Mouse (Mus musculus) lung, postnatal 25 days (tissue): ENCODE measurements at regions not wholly inside any gene's neighbourhood (a gene's known extent, or its start where the extent isn't known, plus 50 kb on each side); places are given as distances from the start of the nearest gene placed in this dataset.

Source experiments
- DNase-seq: peaks from one replicate; pipeline ENCODE4 v3.0.0; 2022; ENCODE audit warnings: low spot score

DNA sequence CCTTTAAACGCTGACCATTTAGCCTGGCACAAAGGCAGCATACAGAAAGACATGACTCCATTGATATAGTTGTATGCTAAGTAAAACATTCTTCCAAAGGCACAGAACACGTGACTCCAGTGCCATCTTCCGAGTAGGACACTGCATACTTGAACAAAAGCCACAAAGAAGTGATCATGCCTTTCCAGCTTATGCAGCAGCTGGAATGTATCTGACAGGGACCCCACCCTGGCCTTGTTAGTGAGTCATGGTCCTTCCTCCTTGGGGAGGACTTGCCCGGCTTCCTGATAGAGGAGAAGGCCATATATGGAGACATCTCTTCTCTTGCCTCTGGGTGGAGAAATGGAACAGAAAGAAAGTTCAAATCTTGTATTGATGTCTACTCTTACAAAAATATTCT lies 749.8 kb downstream of the Inhba start:
- peak; percentile 6 for DNase-seq

DNA sequence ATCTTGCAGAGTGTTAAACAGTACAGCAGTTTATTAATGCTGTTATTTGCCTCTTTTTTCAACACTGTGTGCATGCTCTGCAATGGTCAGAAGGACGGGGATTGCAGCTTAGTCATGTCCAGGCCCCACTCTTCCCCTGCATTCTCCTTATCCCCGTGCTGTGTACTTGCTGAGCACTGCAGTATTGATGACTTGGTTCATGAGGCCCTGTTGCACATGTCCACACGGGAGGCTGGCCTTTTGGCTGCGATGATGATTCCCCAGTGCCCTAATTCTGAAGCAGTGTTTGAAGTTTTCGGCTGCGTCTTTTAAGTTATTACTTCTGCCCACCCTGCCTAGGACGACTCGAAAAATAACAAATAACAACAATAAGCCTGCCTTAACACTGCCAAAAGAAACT lies 750.7 kb downstream of the Inhba start:
- DNase-seq: no peak

DNA sequence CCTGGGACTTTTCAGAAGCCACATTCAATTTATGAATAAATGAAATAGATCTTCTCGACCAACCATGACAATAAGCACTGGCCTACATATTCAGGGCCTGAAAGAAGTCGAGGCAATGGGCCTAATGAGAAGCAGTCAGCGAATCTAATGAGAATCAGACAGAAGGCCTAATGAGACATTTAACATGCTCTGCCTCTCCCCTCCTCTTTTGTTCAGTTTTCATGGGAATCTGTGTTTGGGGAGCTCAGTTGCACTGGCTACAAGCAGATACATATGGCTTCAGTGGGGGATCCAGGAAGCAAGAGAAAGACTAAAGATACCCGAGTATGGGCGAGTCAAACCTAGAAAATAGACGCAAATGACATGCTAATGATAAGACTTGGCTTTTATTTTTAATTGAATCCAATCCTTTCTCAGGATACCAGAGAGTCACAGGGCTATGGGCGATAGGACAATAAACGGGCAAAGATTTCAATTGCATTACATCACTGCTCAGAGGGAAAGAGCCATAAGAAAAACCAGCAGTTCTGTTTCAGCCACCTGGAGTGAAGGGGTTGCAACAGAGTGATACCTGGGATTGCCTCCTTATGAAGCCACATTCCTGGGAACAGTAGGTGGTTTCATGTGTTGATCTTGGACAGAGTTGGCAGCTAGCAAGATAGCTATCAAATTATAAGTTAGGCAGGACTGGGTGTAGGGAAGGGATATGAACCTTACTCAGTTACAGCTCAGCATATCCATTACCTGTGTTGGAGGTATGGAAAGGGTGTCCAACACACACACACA lies 751.3 kb downstream of the Inhba start:
- DNase-seq: no peak

DNA sequence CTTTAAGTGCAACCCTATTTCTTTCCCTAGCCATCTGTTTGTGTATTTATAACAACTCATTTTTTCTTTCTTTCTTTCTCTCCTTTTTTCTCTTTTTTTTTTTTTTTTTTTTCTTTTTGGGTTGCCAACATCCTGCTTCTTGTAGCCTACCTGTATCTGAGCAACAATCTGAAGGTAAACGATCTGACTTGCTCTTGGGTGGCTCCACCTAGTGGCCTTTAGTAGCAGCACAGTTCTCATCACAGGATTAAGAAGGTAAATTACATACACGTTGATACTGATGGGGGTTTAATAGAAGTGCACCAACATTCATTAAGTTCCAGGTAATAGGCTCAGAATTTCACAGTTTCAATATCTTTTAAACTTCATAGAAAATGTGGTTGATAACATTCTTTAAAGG lies 752.1 kb downstream of the Inhba start:
- peak; percentile 39 for DNase-seq

DNA sequence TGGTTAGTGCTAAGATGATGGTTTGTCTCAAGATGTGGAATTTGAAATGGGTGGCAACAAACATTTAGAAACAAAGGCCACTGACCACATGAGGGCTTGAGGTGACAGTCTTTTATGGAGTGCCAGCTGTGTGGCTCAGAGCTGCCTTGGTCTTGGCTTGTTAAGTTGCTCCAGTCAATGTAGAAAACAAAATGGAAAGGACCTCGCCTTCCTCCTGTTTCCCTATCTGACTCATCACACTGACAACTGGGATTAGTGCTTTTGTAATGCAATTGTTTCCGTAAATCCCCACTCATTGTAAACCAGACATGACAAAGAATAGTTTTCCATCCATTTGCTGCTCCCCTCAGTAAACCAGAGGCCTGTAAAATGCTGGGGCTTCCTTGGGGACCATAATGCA lies 757.8 kb downstream of the Inhba start:
- no peak for DNase-seq

DNA sequence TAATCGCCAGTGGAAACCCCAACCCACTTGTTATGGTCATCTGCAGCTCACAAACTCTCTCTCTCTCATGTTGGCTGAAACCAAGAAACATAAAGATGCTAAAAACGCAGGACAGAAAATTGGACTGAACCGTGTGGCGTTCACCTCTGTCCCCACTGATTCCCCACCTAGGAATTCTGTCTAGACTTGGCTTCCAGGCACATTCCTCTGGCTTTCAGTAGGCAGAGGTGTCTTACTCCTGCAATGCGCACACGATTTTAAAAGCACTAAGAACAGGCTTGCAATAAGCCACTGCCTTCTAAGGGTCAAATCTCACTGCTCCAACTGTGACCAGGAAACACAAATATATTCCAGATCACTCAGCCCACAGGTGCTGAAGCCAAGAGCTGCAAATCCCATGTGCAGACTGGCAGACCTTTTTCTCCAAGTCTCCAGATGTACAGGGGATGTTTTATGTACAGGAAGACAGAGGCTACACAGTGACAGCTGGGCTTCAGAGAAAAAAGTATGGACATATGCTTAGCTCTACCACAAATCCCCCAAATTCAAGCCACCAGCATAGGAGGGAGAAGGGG lies 758.3 kb downstream of the Inhba start:
- no peak for DNase-seq

DNA sequence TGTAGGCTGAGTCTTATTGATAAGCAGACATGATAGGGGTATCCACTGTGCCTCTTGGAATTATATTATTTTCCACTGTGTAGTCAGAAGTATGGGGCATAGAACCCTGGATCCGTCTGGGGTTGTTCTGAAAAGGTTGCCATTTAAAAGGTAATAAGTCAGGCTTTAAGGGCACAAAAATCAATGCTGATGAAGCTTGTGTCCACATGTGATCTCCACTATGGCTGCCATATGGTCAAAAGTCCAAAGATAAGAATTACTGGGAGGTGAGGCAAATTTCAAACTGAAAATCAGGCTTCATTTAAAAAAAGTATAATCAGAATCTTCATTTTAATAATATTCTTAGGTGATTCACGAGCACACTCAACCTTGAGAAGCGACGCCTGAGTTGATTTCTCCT lies 760.2 kb downstream of the Inhba start:
- no peak for DNase-seq

DNA sequence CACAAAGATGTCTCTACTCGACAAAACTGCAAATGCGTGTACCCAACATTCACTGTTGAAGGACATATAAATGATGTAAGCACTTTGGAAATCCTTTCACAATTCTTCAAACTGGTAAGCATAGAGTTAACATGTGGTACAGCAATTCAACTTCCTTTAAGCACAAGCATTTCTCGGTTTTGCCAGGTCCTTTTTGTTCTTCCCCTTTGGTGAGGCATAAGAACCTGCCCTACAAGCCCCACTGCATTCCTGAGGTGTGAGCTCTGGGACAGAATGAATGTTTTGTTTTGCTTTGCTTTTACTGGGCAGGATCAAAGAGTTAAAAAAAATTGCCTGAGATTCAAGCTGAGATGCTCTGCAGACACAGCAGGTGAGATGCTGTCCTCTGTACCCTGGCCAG lies 793.9 kb downstream of the Inhba start:
- DNase-seq: peak; percentile 22
